Mouse (Mus musculus): ENCODE results near the gene Foxi1.
"Not testable (repeated sequence)": the region's sequence is repeated elsewhere in the genome, so short reads cannot be mapped to it uniquely, and the experiment has no call there.

Foxi1 gene

GRCm38 (mm10) chr11:34207989-34208388 lies at the start of gene Foxi1:
Foxi1 (minus strand) TSS chr11:34208089.
- peak; percentile 19 for DNase-seq

GRCm38 (mm10) chr11:34242979-34243378 lies 35.1 kb upstream of the Foxi1 start:
- no peak for DNase-seq

- DNase-seq = no peak
Measured at GRCm38 (mm10) chr11:34240252-34240651, 32.4 kb upstream of the Foxi1 start.

- no peak for DNase-seq
Measured at GRCm38 (mm10) chr11:34239691-34240090, 31.8 kb upstream of the Foxi1 start.

GRCm38 (mm10) chr11:34236885-34237284 lies 29.0 kb upstream of the Foxi1 start:
- DNase-seq = no peak

- DNase-seq = peak; percentile 24
Measured at GRCm38 (mm10) chr11:34236091-34236759, 28.3 kb upstream of the Foxi1 start.

- DNase-seq = peak; percentile 74
Measured at GRCm38 (mm10) chr11:34228758-34229364, 21.0 kb upstream of the Foxi1 start.

- no peak for DNase-seq
Measured at GRCm38 (mm10) chr11:34227180-34227579, 19.3 kb upstream of the Foxi1 start.

- DNase-seq = not testable (repeated sequence)
Measured at GRCm38 (mm10) chr11:34220596-34220995, 12.7 kb upstream of the Foxi1 start.

GRCm38 (mm10) chr11:34212853-34213252 lies 5.0 kb upstream of the Foxi1 start:
- DNase-seq = peak; percentile 79

GRCm38 (mm10) chr11:34202769-34203168 lies 5.1 kb downstream of the Foxi1 start:
- DNase-seq = no peak

GRCm38 (mm10) chr11:34195142-34195541 lies 12.7 kb downstream of the Foxi1 start:
- DNase-seq = no peak

- DNase-seq = no peak
Measured at GRCm38 (mm10) chr11:34194158-34194941, 13.5 kb downstream of the Foxi1 start.

- no peak for DNase-seq
Measured at GRCm38 (mm10) chr11:34193658-34194057, 14.2 kb downstream of the Foxi1 start.

GRCm38 (mm10) chr11:34184266-34184665 lies 23.6 kb downstream of the Foxi1 start:
- peak; percentile 30 for DNase-seq

- DNase-seq = peak; percentile 79
Measured at GRCm38 (mm10) chr11:34181214-34182117, 26.4 kb downstream of the Foxi1 start.

- no peak for DNase-seq
Measured at GRCm38 (mm10) chr11:34178752-34179151, 29.1 kb downstream of the Foxi1 start.

- DNase-seq = no peak
Measured at GRCm38 (mm10) chr11:34176371-34176770, 31.5 kb downstream of the Foxi1 start.

- DNase-seq = no peak
Measured at GRCm38 (mm10) chr11:34171221-34171620, 36.7 kb downstream of the Foxi1 start.

- peak; percentile 79 for DNase-seq
Measured at GRCm38 (mm10) chr11:34169464-34169894, 38.4 kb downstream of the Foxi1 start.

GRCm38 (mm10) chr11:34166392-34166791 lies 41.5 kb downstream of the Foxi1 start:
- no peak for DNase-seq

- DNase-seq = no peak
Measured at GRCm38 (mm10) chr11:34165278-34165677, 42.6 kb downstream of the Foxi1 start.

GRCm38 (mm10) chr11:34158916-34159315 lies 49.0 kb downstream of the Foxi1 start:
- peak; percentile 40 for DNase-seq

Measured in kidney, postnatal 10 days (tissue).